Mouse (Mus musculus): Measurements from ENCODE around the gene Olfr849. TPM values are rescaled to one million over a fixed set of nuclear protein-coding genes. Genes with fewer than 3 reads are reported as not detected.

Gene Olfr849
- not detected for total RNA-seq (2022)

GRCm38 (mm10) chr9:19439966-19440365 lies at the start of gene Olfr849:
Olfr849 (plus strand) TSS chr9:19440266.
- DNase-seq (ENCODE audit: low spot score in 2 of 2), result no peak

GRCm38 (mm10) chr9:19478148-19478547 lies 38.1 kb downstream of the Olfr849 start, which contains the start of gene Olfr850:
Olfr850 (minus strand) TSS chr9:19478248.
- no peak for DNase-seq (ENCODE audit: low spot score in 2 of 2)

- no peak for DNase-seq (ENCODE audit: low spot score in 2 of 2)
Observed at GRCm38 (mm10) chr9:19492995-19493394, 52.9 kb downstream of the Olfr849 start, which contains the start of gene Olfr851. Olfr851 (plus strand) TSS chr9:19493295.

Other genes with a start within 250 kb of the Olfr849 start
- gene Olfr843, start 188.3 kb upstream of the Olfr849 start, total RNA-seq (2022), result not detected
- gene Olfr844, start 123.9 kb upstream of the Olfr849 start, total RNA-seq (2022), result not detected
- not detected for gene Olfr845, start 103.8 kb upstream of the Olfr849 start, total RNA-seq (2022)
- gene Olfr846, start 76.3 kb upstream of the Olfr849 start, total RNA-seq (2022), result not detected
- not detected for gene Olfr847, start 61.6 kb upstream of the Olfr849 start, total RNA-seq (2022)
- not detected for gene Olfr850, start 38.0 kb downstream of the Olfr849 start, total RNA-seq (2022)
- gene Olfr851, start 53.0 kb downstream of the Olfr849 start, total RNA-seq (2022), result not detected
- not detected for gene Olfr853, start 100.8 kb downstream of the Olfr849 start, total RNA-seq (2022)
- gene Olfr854, start 127.1 kb downstream of the Olfr849 start, total RNA-seq (2022), result not detected
- not detected for gene Olfr855, start 142.4 kb downstream of the Olfr849 start, total RNA-seq (2022)
- 10 to 100 TPM; 21.9 to 26.3 (median 22.5) TPM for gene Zfp317, start 181.8 kb downstream of the Olfr849 start, total RNA-seq (2022)